Mouse (Mus musculus): ENCODE results near the gene Slc20a1. TPM values are rescaled to one million over a fixed set of nuclear protein-coding genes. Genes with fewer than 3 reads are reported as not detected.

The Slc20a1 gene
- 64.5 and 67.6 TPM in 2 replicates for polyA plus RNA-seq (2015; fragmentation: Nextera tagmentation; extraction: Ambion mirVana)

- under 1% methylated on average over 68 of the region's 96 CpGs for WGBS
Measured at GRCm38 (mm10) chr2:129198436-129199327, at the start of gene Slc20a1. TSS of gene Slc20a1 (plus strand) at chr2:129198764.

GRCm38 (mm10) chr2:129148836-129149235, 49.7 kb upstream of the Slc20a1 start:
- H3K9ac ChIP-seq (ENCODE audit: low read depth, low read length): no peak overlapping the region
- no peak overlapping the region for H3K4me2 ChIP-seq (ENCODE audit: low read length)
- H3K4me1 ChIP-seq (ENCODE audit: control insufficient read depth, insufficient read depth, low read length): no peaks in the 10 kb centered on the region
- H3K36me3 ChIP-seq (ENCODE audit: control insufficient read depth, insufficient read depth, low read length): no peaks in the 10 kb centered on the region
- no peak overlapping the region for H3K4me3 ChIP-seq (ENCODE audit: low read depth, low read length)
- no peaks in the 10 kb centered on the region for H3K9me3 ChIP-seq (replicated peaks; ENCODE audit: control insufficient read depth, low read length, poor library complexity, severe bottlenecking)
- ATAC-seq: no peak
- H3K27me3 ChIP-seq (ENCODE audit: control insufficient read depth, insufficient read depth, low read depth, low read length): no peaks in the 10 kb centered on the region
- H3K27ac ChIP-seq (ENCODE audit: low read length): no peak overlapping the region
- WGBS: 21% methylated on average over 2 of the region's 2 CpGs

More at GRCm38 (mm10) chr2:129198436-129199327, at the start of gene Slc20a1:
- peak within 1 kb of the TSS; percentile 64 for H3K4me3 ChIP-seq (ENCODE audit: low read depth, low read length)
- H3K27me3 ChIP-seq (ENCODE audit: control insufficient read depth, insufficient read depth, low read depth, low read length): no peaks in the 10 kb centered on the region
- H3K4me2 ChIP-seq (ENCODE audit: low read length): peak within 1 kb of the TSS; percentile 77
- H3K4me1 ChIP-seq (ENCODE audit: control insufficient read depth, insufficient read depth, low read length): peaks cover 26% of the 10 kb centered on the region
- ATAC-seq: peak; percentile 99
- H3K27ac ChIP-seq (ENCODE audit: low read length): peak within 1 kb of the TSS; percentile 95
- H3K9ac ChIP-seq (ENCODE audit: low read depth, low read length): peak within 1 kb of the TSS; percentile 87
- peaks cover 11% of the 10 kb centered on the region for H3K36me3 ChIP-seq (ENCODE audit: control insufficient read depth, insufficient read depth, low read length)
- H3K9me3 ChIP-seq (replicated peaks; ENCODE audit: control insufficient read depth, low read length, poor library complexity, severe bottlenecking): no peaks in the 10 kb centered on the region

GRCm38 (mm10) chr2:129150386-129150785, 48.2 kb upstream of the Slc20a1 start:
- Histone ChIP-seq H3K9ac (ENCODE audit: low read depth, low read length) (no peak overlapping the region), H3K4me1 (ENCODE audit: control insufficient read depth, insufficient read depth, low read length) (no peaks in the 10 kb centered on the region), H3K36me3 (ENCODE audit: control insufficient read depth, insufficient read depth, low read length) (no peaks in the 10 kb centered on the region), H3K4me2 (ENCODE audit: low read length) (no peak overlapping the region), H3K27ac (ENCODE audit: low read length) (no peak overlapping the region), H3K9me3 (replicated peaks; ENCODE audit: control insufficient read depth, low read length, poor library complexity, severe bottlenecking) (no peaks in the 10 kb centered on the region), H3K27me3 (ENCODE audit: control insufficient read depth, insufficient read depth, low read depth, low read length) (no peaks in the 10 kb centered on the region), H3K4me3 (ENCODE audit: low read depth, low read length) (no peak overlapping the region)
- WGBS: 87% methylated on average over 5 of the region's 5 CpGs
- no peak for ATAC-seq

GRCm38 (mm10) chr2:129151111-129151510, 47.5 kb upstream of the Slc20a1 start:
- Histone ChIP-seq H3K9me3 (replicated peaks; ENCODE audit: control insufficient read depth, low read length, poor library complexity, severe bottlenecking) (no peaks in the 10 kb centered on the region), H3K9ac (ENCODE audit: low read depth, low read length) (no peak overlapping the region), H3K27ac (ENCODE audit: low read length) (no peak overlapping the region), H3K4me2 (ENCODE audit: low read length) (no peak overlapping the region), H3K27me3 (ENCODE audit: control insufficient read depth, insufficient read depth, low read depth, low read length) (no peaks in the 10 kb centered on the region), H3K36me3 (ENCODE audit: control insufficient read depth, insufficient read depth, low read length) (no peaks in the 10 kb centered on the region), H3K4me1 (ENCODE audit: control insufficient read depth, insufficient read depth, low read length) (no peaks in the 10 kb centered on the region), H3K4me3 (ENCODE audit: low read depth, low read length) (no peak overlapping the region)
- 87% methylated on average over 9 of the region's 9 CpGs for WGBS
- no peak for ATAC-seq

- 78% methylated on average over 1 of the region's 1 CpGs for WGBS
- Histone ChIP-seq H3K4me1 (ENCODE audit: control insufficient read depth, insufficient read depth, low read length) (no peaks in the 10 kb centered on the region), H3K4me3 (ENCODE audit: low read depth, low read length) (no peak overlapping the region), H3K9me3 (replicated peaks; ENCODE audit: control insufficient read depth, low read length, poor library complexity, severe bottlenecking) (no peaks in the 10 kb centered on the region), H3K27ac (ENCODE audit: low read length) (no peak overlapping the region), H3K27me3 (ENCODE audit: control insufficient read depth, insufficient read depth, low read depth, low read length) (no peaks in the 10 kb centered on the region), H3K36me3 (ENCODE audit: control insufficient read depth, insufficient read depth, low read length) (no peaks in the 10 kb centered on the region), H3K4me2 (ENCODE audit: low read length) (no peak overlapping the region), H3K9ac (ENCODE audit: low read depth, low read length) (no peak overlapping the region)
- no peak for ATAC-seq
Measured at GRCm38 (mm10) chr2:129152751-129153150, 45.8 kb upstream of the Slc20a1 start.

- H3K36me3 ChIP-seq (ENCODE audit: control insufficient read depth, insufficient read depth, low read length): no peaks in the 10 kb centered on the region
- H3K9ac ChIP-seq (ENCODE audit: low read depth, low read length): no peak overlapping the region
- H3K27ac ChIP-seq (ENCODE audit: low read length): no peak overlapping the region
- no peak for ATAC-seq
- WGBS: 82% methylated on average over 5 of the region's 5 CpGs
- no peak overlapping the region for H3K4me2 ChIP-seq (ENCODE audit: low read length)
- no peaks in the 10 kb centered on the region for H3K9me3 ChIP-seq (replicated peaks; ENCODE audit: control insufficient read depth, low read length, poor library complexity, severe bottlenecking)
- no peaks in the 10 kb centered on the region for H3K27me3 ChIP-seq (ENCODE audit: control insufficient read depth, insufficient read depth, low read depth, low read length)
- H3K4me3 ChIP-seq (ENCODE audit: low read depth, low read length): no peak overlapping the region
- no peaks in the 10 kb centered on the region for H3K4me1 ChIP-seq (ENCODE audit: control insufficient read depth, insufficient read depth, low read length)
Measured at GRCm38 (mm10) chr2:129164815-129165214, 33.7 kb upstream of the Slc20a1 start.

GRCm38 (mm10) chr2:129166466-129167463, 31.8 kb upstream of the Slc20a1 start:
- no peak overlapping the region for H3K4me2 ChIP-seq (ENCODE audit: low read length)
- H3K36me3 ChIP-seq (ENCODE audit: control insufficient read depth, insufficient read depth, low read length): no peaks in the 10 kb centered on the region
- no peaks in the 10 kb centered on the region for H3K4me1 ChIP-seq (ENCODE audit: control insufficient read depth, insufficient read depth, low read length)
- no peaks in the 10 kb centered on the region for H3K9me3 ChIP-seq (replicated peaks; ENCODE audit: control insufficient read depth, low read length, poor library complexity, severe bottlenecking)
- no peak overlapping the region for H3K4me3 ChIP-seq (ENCODE audit: low read depth, low read length)
- 69% methylated on average over 10 of the region's 10 CpGs for WGBS
- no peak overlapping the region for H3K27ac ChIP-seq (ENCODE audit: low read length)
- no peak overlapping the region for H3K9ac ChIP-seq (ENCODE audit: low read depth, low read length)
- no peak for ATAC-seq
- no peaks in the 10 kb centered on the region for H3K27me3 ChIP-seq (ENCODE audit: control insufficient read depth, insufficient read depth, low read depth, low read length)

GRCm38 (mm10) chr2:129173386-129173785, 25.2 kb upstream of the Slc20a1 start:
- Histone ChIP-seq H3K27ac (ENCODE audit: low read length) (no peak overlapping the region), H3K4me1 (ENCODE audit: control insufficient read depth, insufficient read depth, low read length) (no peaks in the 10 kb centered on the region), H3K4me3 (ENCODE audit: low read depth, low read length) (no peak overlapping the region), H3K9me3 (replicated peaks; ENCODE audit: control insufficient read depth, low read length, poor library complexity, severe bottlenecking) (no peaks in the 10 kb centered on the region), H3K4me2 (ENCODE audit: low read length) (peak overlapping the region; percentile 38), H3K9ac (ENCODE audit: low read depth, low read length) (no peak overlapping the region), H3K36me3 (ENCODE audit: control insufficient read depth, insufficient read depth, low read length) (no peaks in the 10 kb centered on the region), H3K27me3 (ENCODE audit: control insufficient read depth, insufficient read depth, low read depth, low read length) (no peaks in the 10 kb centered on the region)
- no peak for ATAC-seq
- 41% methylated on average over 10 of the region's 10 CpGs for WGBS
